Mouse (Mus musculus) retina, postnatal 7 days (tissue): Measurements from ENCODE around the gene Mkln1.
A peak's percentile ranks its signal among the peaks of the same experiment; 100 is the strongest.
"Not testable (repeated sequence)": the region's sequence is repeated elsewhere in the genome, so short reads cannot be mapped to it uniquely, and the experiment has no call there.

Experiments used
- DNase-seq: peaks from one replicate; pipeline ENCODE4 v3.0.0-alpha.2; 2012; ENCODE audit warnings: low read depth, low spot score

Mkln1 gene

GRCm38 (mm10) chr6:31549361-31550051 is 151.0 kb downstream of the Mkln1 start:
- DNase-seq: peak; percentile 69

- no peak for DNase-seq
Observed at GRCm38 (mm10) chr6:31550876-31551532, 152.5 kb downstream of the Mkln1 start.

- no peak for DNase-seq
Observed at GRCm38 (mm10) chr6:31556460-31557100, 158.0 kb downstream of the Mkln1 start.

- no peak for DNase-seq
Observed at GRCm38 (mm10) chr6:31560138-31560959, 161.8 kb downstream of the Mkln1 start.

GRCm38 (mm10) chr6:31561948-31562347 is 163.4 kb downstream of the Mkln1 start:
- DNase-seq: not testable (repeated sequence)

GRCm38 (mm10) chr6:31562371-31563080 is 164.0 kb downstream of the Mkln1 start:
- no peak for DNase-seq

- DNase-seq: peak; percentile 80
Observed at GRCm38 (mm10) chr6:31563235-31564181, 165.0 kb downstream of the Mkln1 start, which contains the start of gene Podxl. Gene Podxl (minus strand): TSS chr6:31563981.

- no peak for DNase-seq
Observed at GRCm38 (mm10) chr6:31564182-31564531, 165.6 kb downstream of the Mkln1 start.

- no peak for DNase-seq
Observed at GRCm38 (mm10) chr6:31564901-31565391, 166.4 kb downstream of the Mkln1 start.
